Mouse (Mus musculus) hindbrain, embryonic 15.5 days (tissue): ENCODE results near the gene Hmbs. TPM values are rescaled to one million over a fixed set of nuclear protein-coding genes. Genes with fewer than 3 reads are reported as not detected.
A peak's percentile ranks its signal among the peaks of the same experiment; 100 is the strongest.

ENCODE experiments used
- ATAC-seq: fragments of 200-750 bp; cut with Nextera tagmentation; 2 replicates; pipeline ENCODE4 v1.8.0; 2017; ENCODE audit warnings: low read depth, moderate number of reproducible peaks, moderate TSS enrichment; ENCODE audit not compliant: low FRiP score
- H3K27ac ChIP-seq: fragments of 300-500 bp; sonication (generic); replicated peaks from 2 replicates; pipeline ENCODE4 v1.5.1; 2015; ENCODE audit warnings: mild to moderate bottlenecking, inconsistent platforms
- H3K27me3 ChIP-seq: fragments of 300-500 bp; sonication (generic); 2 replicates; pipeline ENCODE4 v1.6.1; 2015; ENCODE audit warnings: control low read depth, inconsistent platforms
- H3K36me3 ChIP-seq: fragments of 300-500 bp; sonication (generic); 2 replicates; pipeline ENCODE4 v1.6.1; 2015; ENCODE audit warnings: control low read depth, inconsistent platforms
- H3K4me1 ChIP-seq: fragments of 300-500 bp; sonication (generic); replicated peaks from 2 replicates; pipeline ENCODE4 v1.6.1; 2015; ENCODE audit warnings: control low read depth, inconsistent platforms
- H3K4me2 ChIP-seq: fragments of 300-500 bp; sonication (generic); 2 replicates; pipeline ENCODE4 v1.6.1; 2015; ENCODE audit warnings: moderate library complexity, mild to moderate bottlenecking, inconsistent platforms
- H3K4me3 ChIP-seq: fragments of 300-500 bp; sonication (generic); 2 replicates; pipeline ENCODE4 v1.5.1; 2015; ENCODE audit warnings: mild to moderate bottlenecking, inconsistent platforms
- H3K9ac ChIP-seq: fragments of 300-500 bp; sonication (generic); 2 replicates; pipeline ENCODE4 v1.6.1; 2015; ENCODE audit warnings: inconsistent platforms
- H3K9me3 ChIP-seq: fragments of 300-500 bp; sonication (generic); 2 replicates; pipeline ENCODE4 v1.6.1; 2016; ENCODE audit warnings: control low read depth, inconsistent platforms
- WGBS: fragments of 180-500 bp; shearing (Covaris S2); methylation state at CpG from one replicate; pipeline ENCODE4 v1.1.7; 2015; 5-methylcytosine and 5-hydroxymethylcytosine counted together
- polyA plus RNA-seq: library from polyadenylated mRNA; unstranded; fragments of >200 nt; fragmentation: Nextera tagmentation; extraction: Ambion mirVana; gene quantifications from 2 replicates; pipeline ENCODE4 v1.2.1, GENCODE M21; 2015

Gene Hmbs
- polyA plus RNA-seq, 1 experiment from 2014 or later = 64.8 TPM

GRCm38 (mm10) chr9:44318826-44319095 lies 25.3 kb downstream of the Hmbs start:
- Histone ChIP-seq H3K27ac (no peak overlapping the region; the same call in 1 of the 2 replicates), H3K27me3 (no peaks in the 10 kb centered on the region), H3K9ac (peak overlapping the region; percentile 99), H3K4me2 (peak overlapping the region; percentile 86), H3K9me3 (no peaks in the 10 kb centered on the region), H3K4me1 (peaks cover 39% of the 10 kb centered on the region), H3K36me3 (peaks cover 23% of the 10 kb centered on the region), H3K4me3 (peak overlapping the region; percentile 100)
- WGBS = 33% methylated on average over 3 of the region's 3 CpGs
- ATAC-seq = no peak

- no peak overlapping the region; the same call in 1 of the 2 replicates for H3K27ac ChIP-seq
- 71% methylated on average over 5 of the region's 5 CpGs for WGBS
Observed at GRCm38 (mm10) chr9:44318076-44318825, 25.8 kb downstream of the Hmbs start.

DNA sequence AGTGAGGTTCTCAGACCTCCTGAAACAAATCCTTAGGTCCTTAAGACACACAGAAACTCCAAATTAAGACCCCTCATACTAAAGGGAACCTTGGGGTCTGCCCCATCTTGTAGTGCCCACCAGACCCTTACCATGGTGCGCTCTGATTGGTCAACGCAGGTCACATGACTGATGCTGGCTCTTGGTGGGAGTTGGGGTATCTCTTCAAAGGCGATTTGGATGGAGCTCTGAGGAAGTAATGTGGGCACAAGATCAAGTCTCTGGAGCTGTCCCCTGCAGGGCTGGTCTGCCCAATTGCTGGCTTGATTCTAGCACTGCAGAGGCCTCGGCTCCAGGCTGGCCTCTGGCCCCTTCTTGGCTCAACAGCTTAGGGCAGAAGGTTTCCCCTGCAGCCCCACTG lies 26.6 kb downstream of the Hmbs start:
- Histone ChIP-seq H3K4me2 (peak overlapping the region; percentile 86), H3K9ac (no peak overlapping the region), H3K9me3 (no peaks in the 10 kb centered on the region), H3K4me1 (peaks cover 39% of the 10 kb centered on the region), H3K27ac (no peak overlapping the region), H3K27me3 (no peaks in the 10 kb centered on the region), H3K36me3 (peaks cover 35% of the 10 kb centered on the region), H3K4me3 (no peak overlapping the region)
- WGBS = 71% methylated on average over 4 of the region's 4 CpGs
- no peak for ATAC-seq

More at GRCm38 (mm10) chr9:44318076-44318825, 25.8 kb downstream of the Hmbs start:
- Histone ChIP-seq H3K4me1 (peaks cover 39% of the 10 kb centered on the region), H3K4me3 (peak overlapping the region; percentile 100), H3K27me3 (no peaks in the 10 kb centered on the region), H3K9me3 (no peaks in the 10 kb centered on the region), H3K9ac (peak overlapping the region; percentile 99), H3K4me2 (peak overlapping the region; percentile 86), H3K36me3 (peaks cover 27% of the 10 kb centered on the region)
- no peak for ATAC-seq

- 93% methylated on average over 18 of the region's 18 CpGs for WGBS
- Histone ChIP-seq H3K9me3 (no peaks in the 10 kb centered on the region), H3K9ac (no peak overlapping the region), H3K4me3 (no peak overlapping the region), H3K4me1 (peaks cover 33% of the 10 kb centered on the region), H3K4me2 (no peak overlapping the region), H3K36me3 (peaks cover 40% of the 10 kb centered on the region), H3K27ac (no peak overlapping the region), H3K27me3 (no peaks in the 10 kb centered on the region)
- ATAC-seq = no peak
Observed at GRCm38 (mm10) chr9:44314910-44315309, 29.1 kb downstream of the Hmbs start.

DNA sequence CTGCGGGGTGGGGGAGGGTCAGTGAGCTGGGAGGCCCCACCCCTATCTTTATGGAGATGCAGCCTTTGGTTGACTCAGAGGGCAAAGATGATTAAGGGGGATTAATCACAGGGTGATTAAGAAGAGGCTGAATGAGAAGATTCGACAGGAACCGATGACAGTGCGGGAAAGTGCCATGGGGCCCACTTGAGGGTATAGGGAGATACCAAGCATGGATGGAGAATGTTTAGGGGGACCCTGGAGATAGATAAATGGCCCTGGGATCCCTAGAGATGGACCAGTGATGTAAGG lies 29.8 kb downstream of the Hmbs start:
- no peak for ATAC-seq
- H3K9me3 ChIP-seq = no peaks in the 10 kb centered on the region
- H3K36me3 ChIP-seq = peaks cover 40% of the 10 kb centered on the region
- no peak overlapping the region for H3K9ac ChIP-seq
- no peak overlapping the region for H3K4me3 ChIP-seq
- H3K27me3 ChIP-seq = no peaks in the 10 kb centered on the region
- H3K27ac ChIP-seq = no peak overlapping the region
- 67% methylated on average over 4 of the region's 4 CpGs for WGBS
- no peak overlapping the region for H3K4me2 ChIP-seq
- H3K4me1 ChIP-seq = peaks cover 30% of the 10 kb centered on the region

- WGBS = 63% methylated on average over 19 of the region's 19 CpGs
- peaks cover 40% of the 10 kb centered on the region for H3K36me3 ChIP-seq
Observed at GRCm38 (mm10) chr9:44313476-44314256, 30.4 kb downstream of the Hmbs start.

DNA sequence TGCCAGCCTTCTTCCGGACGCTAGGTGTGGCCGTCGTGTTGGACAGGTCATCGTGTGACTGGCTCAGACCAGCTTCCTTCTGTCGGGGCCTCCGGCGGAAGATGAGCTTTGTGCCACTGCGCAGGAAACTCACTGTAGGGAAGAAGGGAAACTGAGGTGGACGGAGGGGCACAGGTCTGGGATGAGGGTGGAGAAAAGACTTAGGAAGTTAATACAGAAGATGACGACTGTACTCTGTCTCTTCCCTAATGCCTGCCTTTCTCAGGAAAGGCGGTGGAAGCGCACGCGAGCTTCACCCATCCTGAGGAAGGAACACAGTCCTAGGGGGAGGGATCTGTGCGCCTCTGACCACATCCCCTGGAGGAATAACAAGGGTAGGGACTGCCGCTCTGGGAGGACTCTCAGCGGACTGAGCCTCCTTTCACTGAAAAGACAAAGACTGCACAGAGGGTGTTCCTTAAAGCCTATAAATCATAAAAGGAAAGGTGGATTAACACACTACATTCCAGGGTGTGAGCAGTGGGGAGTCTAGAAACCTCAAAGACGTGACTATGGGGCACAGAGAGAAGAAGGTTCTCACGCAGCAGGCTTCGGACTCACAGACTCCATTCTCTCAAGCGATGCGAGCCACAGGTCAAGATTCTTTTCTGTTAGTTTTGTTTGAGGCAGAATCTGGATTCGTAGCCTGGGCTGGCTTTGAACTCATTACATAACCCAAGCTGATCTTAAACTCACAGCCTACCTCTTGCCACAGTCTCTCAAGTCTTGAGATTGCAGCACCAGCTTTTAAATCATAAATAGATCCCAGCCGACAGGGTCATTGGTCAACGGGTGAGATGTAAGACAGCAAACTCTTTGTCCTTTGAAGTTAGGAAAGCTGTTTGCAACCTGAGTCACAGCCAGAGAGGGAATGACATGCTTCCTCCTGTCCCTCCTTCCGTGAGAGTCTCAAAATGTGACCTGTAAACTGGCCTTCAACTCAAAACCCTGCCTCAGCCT lies 32.6 kb downstream of the Hmbs start:
- peaks cover 40% of the 10 kb centered on the region for H3K36me3 ChIP-seq
- H3K27ac ChIP-seq = peak overlapping the region; percentile 31
- no peaks in the 10 kb centered on the region for H3K27me3 ChIP-seq
- peak overlapping the region; percentile 0; the same call in 1 of the 2 replicates for H3K4me2 ChIP-seq
- no peak overlapping the region for H3K9ac ChIP-seq
- ATAC-seq = no peak
- H3K4me1 ChIP-seq = 0 out of 2 replicates have a peak, but pooled peaks cover 5% of the 10 kb centered on the region
- WGBS = 9% methylated on average over 27 of the region's 27 CpGs
- no peaks in the 10 kb centered on the region for H3K9me3 ChIP-seq
- no peak overlapping the region for H3K4me3 ChIP-seq

More at GRCm38 (mm10) chr9:44313476-44314256, 30.4 kb downstream of the Hmbs start:
- H3K9ac ChIP-seq = no peak overlapping the region
- no peak overlapping the region for H3K4me3 ChIP-seq
- H3K4me2 ChIP-seq = no peak overlapping the region
- H3K27me3 ChIP-seq = no peaks in the 10 kb centered on the region
- ATAC-seq = no peak
- no peaks in the 10 kb centered on the region for H3K9me3 ChIP-seq
- H3K27ac ChIP-seq = no peak overlapping the region
- H3K4me1 ChIP-seq = peaks cover 24% of the 10 kb centered on the region

DNA sequence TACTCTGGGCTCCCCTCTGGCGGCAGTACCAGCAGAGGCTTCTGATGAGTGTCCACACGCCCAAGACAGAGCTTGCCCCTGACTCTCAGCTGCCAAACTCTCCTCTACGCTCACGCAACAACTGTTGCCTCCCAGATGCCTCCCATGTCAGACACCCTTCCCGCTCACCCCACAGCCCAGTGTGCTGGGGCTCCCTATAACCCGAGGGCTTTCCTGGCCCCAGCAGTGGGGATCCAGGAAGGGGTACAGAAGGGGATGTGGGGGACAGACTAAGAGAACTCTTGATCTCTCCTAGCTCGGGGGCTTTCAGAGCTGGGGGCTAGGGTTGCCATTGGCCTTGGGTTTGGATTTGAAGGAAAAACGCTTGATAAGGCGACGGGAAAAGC lies 33.3 kb downstream of the Hmbs start:
- ATAC-seq = no peak
- no peaks in the 10 kb centered on the region for H3K9me3 ChIP-seq
- H3K9ac ChIP-seq = no peak overlapping the region
- H3K27ac ChIP-seq = peak overlapping the region; percentile 31
- peaks cover 36% of the 10 kb centered on the region for H3K36me3 ChIP-seq
- WGBS = 29% methylated on average over 10 of the region's 10 CpGs
- no peak overlapping the region for H3K4me3 ChIP-seq
- 0 out of 2 replicates have a peak, but pooled peaks cover 5% of the 10 kb centered on the region for H3K4me1 ChIP-seq
- H3K4me2 ChIP-seq = no peak overlapping the region
- no peaks in the 10 kb centered on the region for H3K27me3 ChIP-seq

DNA sequence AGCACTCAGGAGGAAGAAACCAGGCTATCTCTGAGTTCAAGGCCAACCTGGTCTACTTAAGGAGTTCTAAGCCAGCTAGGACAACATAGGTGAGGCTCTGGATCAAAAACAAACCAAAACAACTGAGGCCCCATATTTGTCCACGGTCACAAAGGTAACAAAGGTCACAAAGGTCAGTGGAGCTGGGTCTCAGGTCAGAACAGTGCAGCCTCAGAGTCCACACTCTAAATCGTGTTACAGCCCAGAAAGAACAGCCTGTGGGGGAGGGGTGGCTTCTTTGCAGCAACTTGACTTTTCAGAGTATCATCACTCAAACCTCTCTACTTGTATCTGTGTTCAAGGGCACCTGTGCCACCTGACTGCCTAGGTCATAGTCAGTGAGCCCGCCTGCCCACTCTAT lies 34.3 kb downstream of the Hmbs start:
- H3K36me3 ChIP-seq = peaks cover 26% of the 10 kb centered on the region
- no peak overlapping the region for H3K4me2 ChIP-seq
- no peak overlapping the region for H3K27ac ChIP-seq
- H3K9ac ChIP-seq = no peak overlapping the region
- WGBS = 66% methylated on average over 3 of the region's 3 CpGs
- no peak for ATAC-seq
- no peaks in the 10 kb centered on the region for H3K27me3 ChIP-seq
- H3K4me3 ChIP-seq = no peak overlapping the region
- H3K4me1 ChIP-seq = peaks cover 7% of the 10 kb centered on the region
- no peaks in the 10 kb centered on the region for H3K9me3 ChIP-seq

DNA sequence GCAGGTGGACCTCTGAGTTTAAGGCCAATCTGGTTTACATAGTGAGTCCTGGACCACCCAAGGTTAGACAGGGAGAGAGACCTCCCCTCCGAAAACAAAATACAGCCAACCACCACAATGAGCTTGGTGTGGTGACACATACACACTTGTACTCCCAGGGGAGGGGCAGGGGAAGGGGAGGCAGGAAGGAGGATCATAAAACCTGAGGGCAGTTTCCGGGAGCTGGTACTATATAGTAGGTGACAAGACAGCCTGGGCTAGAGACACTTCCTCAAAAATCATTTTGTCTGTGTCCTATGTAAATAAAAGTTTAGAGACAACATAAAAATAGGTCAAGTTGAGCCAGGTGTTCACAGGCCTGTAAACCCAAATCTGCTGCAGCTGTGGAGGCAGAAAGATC lies 36.8 kb downstream of the Hmbs start:
- H3K9ac ChIP-seq = no peak overlapping the region
- no peak overlapping the region for H3K4me2 ChIP-seq
- no peak overlapping the region for H3K27ac ChIP-seq
- peaks cover 8% of the 10 kb centered on the region; the same call in 1 of the 2 replicates for H3K36me3 ChIP-seq
- no peaks in the 10 kb centered on the region for H3K27me3 ChIP-seq
- H3K4me3 ChIP-seq = no peak overlapping the region
- 89% methylated on average over 2 of the region's 2 CpGs for WGBS
- peaks cover 14% of the 10 kb centered on the region for H3K4me1 ChIP-seq
- ATAC-seq = no peak
- H3K9me3 ChIP-seq = no peaks in the 10 kb centered on the region

DNA sequence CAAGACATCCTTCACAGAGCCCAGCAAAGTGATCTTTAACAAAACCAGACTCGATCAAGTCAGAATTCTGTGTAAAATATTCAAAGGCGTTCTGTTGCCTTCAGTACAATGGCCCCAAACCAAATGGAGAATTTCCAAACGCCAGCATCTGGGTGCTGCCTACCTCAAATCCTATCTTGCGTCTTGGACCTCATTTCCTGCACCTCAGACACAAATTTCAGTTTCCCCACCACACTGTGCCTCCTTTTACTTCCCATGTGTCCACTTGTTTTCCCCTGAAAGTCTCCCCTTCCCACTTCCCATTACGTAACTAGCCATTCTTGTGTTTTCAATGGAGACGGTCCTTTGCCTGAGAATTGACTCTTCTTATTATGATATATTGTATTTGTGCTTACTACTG lies 37.5 kb downstream of the Hmbs start:
- no peaks in the 10 kb centered on the region for H3K27me3 ChIP-seq
- H3K4me2 ChIP-seq = no peak overlapping the region
- no peak overlapping the region for H3K4me3 ChIP-seq
- no peak overlapping the region for H3K27ac ChIP-seq
- peaks cover 13% of the 10 kb centered on the region for H3K36me3 ChIP-seq
- WGBS = 86% methylated on average over 6 of the region's 6 CpGs
- no peaks in the 10 kb centered on the region for H3K9me3 ChIP-seq
- no peak for ATAC-seq
- no peak overlapping the region for H3K9ac ChIP-seq
- H3K4me1 ChIP-seq = peaks cover 14% of the 10 kb centered on the region
